Mouse (Mus musculus): ENCODE measurements around the gene Gm11985. TPM values are rescaled to one million over a fixed set of nuclear protein-coding genes. Genes with fewer than 3 reads are reported as not detected.

The Gm11985 gene
- not detected in 2 replicates for polyA plus RNA-seq (2012; ENCODE audit: insufficient read depth, insufficient read length, low replicate concordance, missing spikeins)

- Histone ChIP-seq H3K4me1 (ENCODE audit: control insufficient read depth, insufficient read depth, low read length) (no peaks in the 10 kb centered on the region), H3K27ac (ENCODE audit: insufficient read depth, low read depth, low read length) (no peak within 1 kb of the TSS), H3K4me3 (ENCODE audit: insufficient read depth, low read depth, low read length) (no peak within 1 kb of the TSS)
- 89% methylated on average over 13 of the region's 13 CpGs for WGBS
- TF ChIP-seq CTCF (IDR thresholded peaks at IDR 0.05; ENCODE audit: insufficient read depth, low read depth, low read length) (no peak), POLR2A (IDR thresholded peaks at IDR 0.05; ENCODE audit: insufficient read depth, low read depth, low read length) (no peak)
Measured at GRCm38 (mm10) chr11:7188469-7188868, at the start of gene Gm11985. TSS of gene Gm11985 (minus strand) at chr11:7188569.

- 76% methylated on average over 6 of the region's 6 CpGs for WGBS
- Histone ChIP-seq H3K4me1 (ENCODE audit: control insufficient read depth, insufficient read depth, low read length) (peaks cover 9% of the 10 kb centered on the region; the same call in 1 of the 2 replicates), H3K27ac (ENCODE audit: insufficient read depth, low read depth, low read length) (no peak overlapping the region), H3K4me3 (ENCODE audit: insufficient read depth, low read depth, low read length) (no peak overlapping the region)
- TF ChIP-seq CTCF (IDR thresholded peaks at IDR 0.05; ENCODE audit: insufficient read depth, low read depth, low read length): no peak
- TF ChIP-seq POLR2A (IDR thresholded peaks at IDR 0.05; ENCODE audit: insufficient read depth, low read depth, low read length): no peak
Measured at GRCm38 (mm10) chr11:7237712-7238111, 49.3 kb upstream of the Gm11985 start.

- H3K4me1 ChIP-seq (ENCODE audit: control insufficient read depth, insufficient read depth, low read length): peaks cover 9% of the 10 kb centered on the region; the same call in 1 of the 2 replicates
- 93% methylated on average over 2 of the region's 2 CpGs for WGBS
- no peak overlapping the region for H3K4me3 ChIP-seq (ENCODE audit: insufficient read depth, low read depth, low read length)
- TF ChIP-seq CTCF (IDR thresholded peaks at IDR 0.05; ENCODE audit: insufficient read depth, low read depth, low read length): no peak
- TF ChIP-seq POLR2A (IDR thresholded peaks at IDR 0.05; ENCODE audit: insufficient read depth, low read depth, low read length): no peak
- no peak overlapping the region for H3K27ac ChIP-seq (ENCODE audit: insufficient read depth, low read depth, low read length)
Measured at GRCm38 (mm10) chr11:7236751-7237150, 48.4 kb upstream of the Gm11985 start.

- Histone ChIP-seq H3K27ac (ENCODE audit: insufficient read depth, low read depth, low read length) (no peak overlapping the region), H3K4me3 (ENCODE audit: insufficient read depth, low read depth, low read length) (no peak overlapping the region), H3K4me1 (ENCODE audit: control insufficient read depth, insufficient read depth, low read length) (peaks cover 9% of the 10 kb centered on the region; the same call in 1 of the 2 replicates)
- WGBS: 40% methylated on average over 3 of the region's 3 CpGs
- TF ChIP-seq CTCF (IDR thresholded peaks at IDR 0.05; ENCODE audit: insufficient read depth, low read depth, low read length): no peak
- no peak for TF ChIP-seq POLR2A (IDR thresholded peaks at IDR 0.05; ENCODE audit: insufficient read depth, low read depth, low read length)
Measured at GRCm38 (mm10) chr11:7234981-7235609, 46.7 kb upstream of the Gm11985 start.

GRCm38 (mm10) chr11:7234436-7234835, 46.1 kb upstream of the Gm11985 start:
- Histone ChIP-seq H3K27ac (ENCODE audit: insufficient read depth, low read depth, low read length) (no peak overlapping the region), H3K4me3 (ENCODE audit: insufficient read depth, low read depth, low read length) (no peak overlapping the region), H3K4me1 (ENCODE audit: control insufficient read depth, insufficient read depth, low read length) (peaks cover 9% of the 10 kb centered on the region; the same call in 1 of the 2 replicates)
- WGBS: 93% methylated on average over 1 of the region's 1 CpGs
- TF ChIP-seq POLR2A (IDR thresholded peaks at IDR 0.05; ENCODE audit: insufficient read depth, low read depth, low read length) (no peak), CTCF (IDR thresholded peaks at IDR 0.05; ENCODE audit: insufficient read depth, low read depth, low read length) (no peak)

- Histone ChIP-seq H3K4me3 (ENCODE audit: insufficient read depth, low read depth, low read length) (no peak overlapping the region), H3K27ac (ENCODE audit: insufficient read depth, low read depth, low read length) (no peak overlapping the region), H3K4me1 (ENCODE audit: control insufficient read depth, insufficient read depth, low read length) (peaks cover 9% of the 10 kb centered on the region; the same call in 1 of the 2 replicates)
- TF ChIP-seq CTCF (IDR thresholded peaks at IDR 0.05; ENCODE audit: insufficient read depth, low read depth, low read length) (no peak), POLR2A (IDR thresholded peaks at IDR 0.05; ENCODE audit: insufficient read depth, low read depth, low read length) (no peak)
- WGBS: 97% methylated on average over 2 of the region's 2 CpGs
Measured at GRCm38 (mm10) chr11:7233333-7233732, 45.0 kb upstream of the Gm11985 start.

GRCm38 (mm10) chr11:7231958-7232357, 43.6 kb upstream of the Gm11985 start:
- WGBS: 100% methylated on average over 4 of the region's 4 CpGs
- H3K4me3 ChIP-seq (ENCODE audit: insufficient read depth, low read depth, low read length): no peak overlapping the region
- H3K4me1 ChIP-seq (ENCODE audit: control insufficient read depth, insufficient read depth, low read length): peaks cover 9% of the 10 kb centered on the region; the same call in 1 of the 2 replicates
- TF ChIP-seq CTCF (IDR thresholded peaks at IDR 0.05; ENCODE audit: insufficient read depth, low read depth, low read length) (no peak), POLR2A (IDR thresholded peaks at IDR 0.05; ENCODE audit: insufficient read depth, low read depth, low read length) (no peak)
- no peak overlapping the region for H3K27ac ChIP-seq (ENCODE audit: insufficient read depth, low read depth, low read length)

- WGBS: 76% methylated on average over 4 of the region's 4 CpGs
- TF ChIP-seq CTCF (IDR thresholded peaks at IDR 0.05; ENCODE audit: insufficient read depth, low read depth, low read length) (no peak), POLR2A (IDR thresholded peaks at IDR 0.05; ENCODE audit: insufficient read depth, low read depth, low read length) (no peak)
- Histone ChIP-seq H3K4me1 (ENCODE audit: control insufficient read depth, insufficient read depth, low read length) (no peaks in the 10 kb centered on the region), H3K27ac (ENCODE audit: insufficient read depth, low read depth, low read length) (no peak overlapping the region), H3K4me3 (ENCODE audit: insufficient read depth, low read depth, low read length) (no peak overlapping the region)
Measured at GRCm38 (mm10) chr11:7230000-7230399, 41.6 kb upstream of the Gm11985 start.

- Histone ChIP-seq H3K4me1 (ENCODE audit: control insufficient read depth, insufficient read depth, low read length) (no peaks in the 10 kb centered on the region), H3K4me3 (ENCODE audit: insufficient read depth, low read depth, low read length) (no peak overlapping the region), H3K27ac (ENCODE audit: insufficient read depth, low read depth, low read length) (no peak overlapping the region)
- 92% methylated on average over 4 of the region's 4 CpGs for WGBS
- TF ChIP-seq CTCF (IDR thresholded peaks at IDR 0.05; ENCODE audit: insufficient read depth, low read depth, low read length): no peak
- TF ChIP-seq POLR2A (IDR thresholded peaks at IDR 0.05; ENCODE audit: insufficient read depth, low read depth, low read length): no peak
Measured at GRCm38 (mm10) chr11:7228107-7228506, 39.7 kb upstream of the Gm11985 start.

All from olfactory bulb, adult 2 months (tissue).